Mouse (Mus musculus): Measurements from ENCODE around the gene Slc38a7.

DNA sequence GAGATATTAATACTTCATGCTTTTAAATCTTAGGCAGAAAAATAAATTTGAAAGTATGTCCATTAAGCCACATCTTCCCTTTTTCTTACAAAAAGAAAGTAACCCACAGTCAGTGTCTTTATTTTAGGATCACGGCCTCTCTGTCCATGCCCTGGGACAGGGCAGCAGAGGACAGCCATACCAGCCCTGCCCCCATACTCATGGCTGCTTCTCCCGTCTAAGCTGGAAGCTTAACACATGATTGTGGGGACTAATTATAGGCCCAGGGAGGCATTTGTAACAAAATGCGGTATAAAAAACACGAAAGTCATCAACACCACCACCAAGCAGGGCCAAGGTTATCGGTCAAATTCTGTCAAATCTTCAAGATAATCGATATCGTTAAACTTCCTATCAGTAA, 21.9 kb upstream of the Slc38a7 start:
- TF ChIP-seq CTCF (IDR thresholded peaks at IDR 0.05; ENCODE audit: low read depth), result no peak
- no peak for TF ChIP-seq EP300 (IDR thresholded peaks at IDR 0.05; ENCODE audit: low read depth)
